Mouse (Mus musculus): ENCODE data around the gene Zfp653.

The Zfp653 gene

GRCm38 (mm10) chr9:22053657-22054056 is 17.5 kb downstream of the Zfp653 start:
- no peak for TF ChIP-seq GATA4 (IDR thresholded peaks at IDR 0.05; ENCODE audit: insufficient replicate concordance, low read length)

DNA sequence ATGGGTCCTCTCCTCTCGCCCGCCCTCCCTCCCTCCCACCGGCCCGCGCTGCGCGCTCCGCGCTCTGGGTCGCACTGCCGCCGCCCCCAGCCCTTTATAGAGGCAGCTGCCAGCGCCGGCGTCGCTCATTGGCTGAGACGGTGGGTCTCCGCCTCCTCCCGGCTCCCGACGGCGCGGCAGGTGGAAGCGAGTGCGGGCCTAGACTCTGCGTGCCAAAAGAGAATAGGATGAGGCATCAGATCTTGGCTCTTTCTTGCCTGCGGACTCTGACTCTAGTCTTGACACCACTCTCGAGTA is 19.3 kb downstream of the Zfp653 start, which contains the start of gene Elavl3:
Gene Elavl3 (minus strand): TSS at position 66 of the 297 bp plus-strand sequence.
- no peak for TF ChIP-seq GATA4 (IDR thresholded peaks at IDR 0.05; ENCODE audit: insufficient replicate concordance, low read length)

DNA sequence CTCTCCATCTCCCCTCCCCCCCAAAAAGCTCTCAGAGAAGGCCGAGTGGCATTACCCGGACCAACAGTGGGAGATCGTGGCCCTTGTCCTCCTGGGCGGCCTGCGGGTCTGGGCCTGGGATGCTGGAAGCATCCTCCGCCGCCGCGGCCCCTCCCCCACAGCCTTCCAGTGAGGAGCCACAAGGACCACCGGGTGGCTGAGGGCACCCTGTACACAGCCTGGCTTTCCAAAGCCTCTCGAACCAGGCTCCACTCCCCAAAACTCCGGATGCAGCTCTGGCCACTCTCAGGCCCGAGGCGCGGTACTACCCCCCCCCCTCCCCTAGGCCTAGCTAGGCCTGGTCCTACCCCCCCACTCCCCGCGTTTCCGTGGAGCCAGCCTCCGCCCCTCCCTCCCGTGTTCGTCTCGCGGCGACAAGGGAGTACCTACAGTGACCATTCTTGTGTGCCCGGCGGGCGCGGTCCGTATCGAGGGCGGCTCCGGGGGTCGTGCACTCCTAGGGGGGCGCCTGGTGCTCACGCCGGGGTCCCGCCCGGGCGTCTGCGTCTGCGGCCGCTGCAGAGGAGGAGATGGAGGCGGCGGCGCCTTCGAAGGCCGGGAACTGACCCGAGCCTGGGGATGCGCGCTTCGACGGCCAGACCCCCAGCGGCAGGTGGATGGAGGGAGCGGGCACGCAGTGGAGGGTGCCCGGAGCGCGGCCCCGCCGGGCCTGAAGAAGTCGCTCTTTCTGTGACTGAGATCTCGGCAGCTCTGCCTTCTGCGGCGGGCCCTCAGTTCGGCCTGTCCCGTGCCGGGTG is 19.8 kb downstream of the Zfp653 start:
- no peak for TF ChIP-seq GATA4 (IDR thresholded peaks at IDR 0.05; ENCODE audit: insufficient replicate concordance, low read length)

GRCm38 (mm10) chr9:22050351-22050889 is 20.8 kb downstream of the Zfp653 start:
- TF ChIP-seq GATA4 (IDR thresholded peaks at IDR 0.05; ENCODE audit: insufficient replicate concordance, low read length), result no peak

GRCm38 (mm10) chr9:22049721-22050270 is 21.4 kb downstream of the Zfp653 start:
- TF ChIP-seq GATA4 (IDR thresholded peaks at IDR 0.05; ENCODE audit: insufficient replicate concordance, low read length), result no peak

DNA sequence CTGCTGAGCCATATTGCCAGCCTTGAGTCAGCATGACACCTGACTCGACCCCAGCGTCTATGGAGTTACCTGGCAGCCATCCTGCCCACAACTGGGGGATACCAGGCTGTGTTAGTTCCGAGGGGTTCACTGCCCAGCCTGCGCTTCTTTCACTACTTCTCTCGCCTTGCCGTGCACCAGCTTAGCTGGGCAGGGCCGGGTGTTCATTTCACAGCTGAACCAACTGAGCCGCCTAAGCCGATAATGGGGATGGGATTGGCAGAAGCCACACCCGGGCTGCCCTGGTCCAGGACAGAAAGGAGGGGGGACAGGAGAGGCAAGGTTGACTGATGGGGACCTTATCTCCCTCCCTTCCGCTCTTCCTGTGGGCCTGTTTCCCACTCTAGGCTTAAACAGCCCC is 21.9 kb downstream of the Zfp653 start:
- no peak for TF ChIP-seq GATA4 (IDR thresholded peaks at IDR 0.05; ENCODE audit: insufficient replicate concordance, low read length)

DNA sequence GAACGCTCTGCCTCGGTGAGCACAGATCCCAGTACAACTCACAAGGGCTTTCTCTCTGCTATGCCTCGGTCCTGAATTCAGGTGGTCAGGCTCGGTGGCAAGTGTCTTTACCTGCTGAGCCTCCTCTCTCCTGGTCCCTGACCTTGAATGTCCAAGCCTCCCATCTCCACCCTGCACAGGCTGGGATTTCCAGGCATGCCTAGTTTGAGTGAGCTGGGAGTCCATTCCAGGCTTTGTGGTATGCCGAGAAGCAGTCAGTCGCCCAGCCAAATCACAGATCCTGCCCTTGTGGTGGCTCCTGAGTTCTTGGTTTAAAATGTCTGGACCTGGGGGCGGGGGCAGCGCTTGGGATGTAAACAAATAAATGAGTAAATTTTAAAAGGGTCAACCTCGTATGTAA is 23.8 kb downstream of the Zfp653 start:
- no peak for TF ChIP-seq GATA4 (IDR thresholded peaks at IDR 0.05; ENCODE audit: insufficient replicate concordance, low read length)

DNA sequence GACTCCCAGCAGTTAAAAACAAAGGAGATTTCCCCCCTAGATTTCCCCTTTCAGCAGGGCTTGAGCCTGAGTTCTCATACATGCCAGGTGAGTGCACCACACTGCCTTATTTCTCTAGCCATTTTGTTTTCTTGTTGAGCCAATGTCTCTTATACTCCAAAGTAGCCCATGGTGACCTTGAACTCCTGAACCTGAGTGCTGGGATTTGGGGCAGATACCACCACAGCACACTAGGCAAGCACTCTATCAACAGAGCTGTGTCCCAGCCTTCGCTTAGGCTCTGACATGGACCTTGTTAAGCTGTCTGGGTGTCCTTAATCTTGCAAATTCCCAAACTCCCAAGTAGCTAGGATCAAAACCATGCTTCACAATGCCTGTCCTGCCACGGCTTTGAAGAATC is 29.3 kb downstream of the Zfp653 start:
- no peak for TF ChIP-seq GATA4 (IDR thresholded peaks at IDR 0.05; ENCODE audit: insufficient replicate concordance, low read length)

DNA sequence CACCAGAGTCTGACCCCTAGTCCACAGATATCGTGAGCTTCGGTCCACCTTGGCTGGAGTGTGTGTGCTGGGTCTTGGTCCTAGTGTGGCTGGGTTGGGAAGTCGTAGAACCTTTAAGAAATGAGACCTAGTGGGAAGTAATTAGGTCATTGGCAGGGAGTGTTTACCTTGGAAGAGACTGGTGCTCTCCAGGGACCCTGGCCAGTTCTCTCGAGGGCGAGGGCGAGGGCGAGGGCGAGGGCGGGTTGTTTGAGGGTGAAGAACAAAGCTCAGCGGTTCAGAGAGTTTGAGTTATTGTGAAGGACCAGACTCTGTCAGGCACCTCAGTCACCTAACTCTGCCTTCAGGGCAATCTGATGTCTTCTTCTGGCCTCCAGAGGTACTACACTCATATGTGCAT is 33.4 kb downstream of the Zfp653 start:
- no peak for TF ChIP-seq GATA4 (IDR thresholded peaks at IDR 0.05; ENCODE audit: insufficient replicate concordance, low read length)

- no peak for TF ChIP-seq GATA4 (IDR thresholded peaks at IDR 0.05; ENCODE audit: insufficient replicate concordance, low read length)
Measured at GRCm38 (mm10) chr9:22035300-22036044, 35.7 kb downstream of the Zfp653 start.

GRCm38 (mm10) chr9:22030386-22030785 is 40.8 kb downstream of the Zfp653 start:
- TF ChIP-seq GATA4 (IDR thresholded peaks at IDR 0.05; ENCODE audit: insufficient replicate concordance, low read length), result no peak

DNA sequence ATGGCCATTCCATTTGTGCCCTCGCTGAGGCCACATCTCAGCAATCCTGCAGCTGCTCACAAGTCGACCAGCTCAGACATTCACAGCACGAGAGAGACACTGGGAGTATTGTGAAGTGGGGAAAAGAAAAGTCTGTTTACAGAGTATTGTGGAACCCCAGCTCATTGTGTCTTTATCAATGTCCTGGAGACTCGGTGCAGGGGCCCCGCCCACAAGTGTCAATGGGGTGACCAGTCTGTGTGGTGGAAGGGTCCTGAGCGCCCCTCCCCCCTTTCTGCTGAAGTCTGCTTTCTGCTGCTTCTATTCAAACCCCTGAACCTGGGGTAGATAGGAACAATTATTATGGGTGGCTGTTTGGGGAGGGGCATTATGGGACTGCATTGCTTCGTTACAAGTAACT is 42.7 kb downstream of the Zfp653 start:
- no peak for TF ChIP-seq GATA4 (IDR thresholded peaks at IDR 0.05; ENCODE audit: insufficient replicate concordance, low read length)

- no peak for TF ChIP-seq GATA4 (IDR thresholded peaks at IDR 0.05; ENCODE audit: insufficient replicate concordance, low read length)
Measured at GRCm38 (mm10) chr9:22024592-22024991, 46.6 kb downstream of the Zfp653 start.

DNA sequence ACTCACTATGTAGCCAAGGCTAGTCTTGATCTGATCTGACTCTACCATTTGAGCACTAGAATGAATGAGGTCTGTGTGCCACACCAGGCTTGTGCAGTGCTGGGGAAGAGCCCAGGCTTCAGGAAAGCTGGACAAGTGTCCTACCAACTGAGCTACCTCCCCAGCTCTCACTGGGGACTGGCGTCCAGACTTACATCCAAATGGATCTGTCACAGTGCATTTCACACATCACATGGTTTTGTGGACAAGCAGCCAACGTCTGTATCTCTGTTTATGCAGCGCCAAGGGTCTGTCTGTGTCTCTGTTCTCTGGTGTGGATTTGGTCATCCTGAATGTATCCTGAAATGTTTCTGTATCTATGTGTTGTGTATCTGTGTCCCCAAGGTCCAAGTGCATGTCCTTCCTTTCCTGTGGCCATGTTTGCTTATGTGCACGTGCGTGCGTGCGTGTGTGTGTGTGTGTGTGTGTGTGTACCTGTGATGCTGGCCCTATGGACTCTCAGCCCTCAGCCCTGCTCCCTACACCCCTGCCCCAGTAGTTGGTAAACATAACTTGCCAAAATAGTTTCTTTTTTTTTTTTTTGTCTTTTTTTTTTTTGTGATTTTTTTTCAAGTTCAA is 53.9 kb downstream of the Zfp653 start:
- TF ChIP-seq GATA4 (IDR thresholded peaks at IDR 0.05; ENCODE audit: insufficient replicate concordance, low read length), result no peak

- no peak for TF ChIP-seq GATA4 (IDR thresholded peaks at IDR 0.05; ENCODE audit: insufficient replicate concordance, low read length)
Measured at GRCm38 (mm10) chr9:22016245-22016644, 54.9 kb downstream of the Zfp653 start.
